Mouse (Mus musculus) cerebellum, adult 2 months (tissue): ENCODE results near the gene Rgp1.

ENCODE experiments used
- CTCF ChIP-seq: fragments of 200-500 bp; IDR thresholded peaks from 2 replicates; pipeline ENCODE4 v1.5.1; 2011; ENCODE audit warnings: low read depth, mild to moderate bottlenecking, control low read depth, low read length, moderate library complexity, borderline replicate concordance; ENCODE audit not compliant: insufficient read depth
- POLR2A ChIP-seq: fragments of 200-500 bp; IDR thresholded peaks from 2 replicates; pipeline ENCODE4 v1.6.1; 2011; ENCODE audit warnings: low read length, control low read depth, borderline replicate concordance; ENCODE audit not compliant: insufficient read depth

DNA sequence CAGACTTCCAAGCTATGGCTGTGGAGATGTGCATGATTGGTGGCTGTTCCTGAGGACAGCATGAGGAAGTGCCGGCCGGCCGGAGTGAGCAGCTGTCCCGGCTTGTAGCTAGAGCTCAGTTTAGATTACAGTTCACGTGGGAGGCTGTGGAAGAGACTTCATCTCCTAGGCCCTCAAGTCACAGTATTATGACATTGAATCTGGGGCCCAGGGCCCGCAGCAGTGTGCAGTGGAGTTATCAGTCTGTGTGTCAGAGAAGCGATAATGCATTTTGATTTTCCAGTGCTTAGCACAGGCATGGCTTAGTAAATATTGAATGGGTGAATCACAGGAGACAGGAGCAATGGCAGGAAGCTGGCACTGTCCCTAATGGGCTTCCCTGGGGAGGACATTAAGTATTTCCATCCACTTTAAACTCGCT is 48.4 kb upstream of the Rgp1 start:
- TF ChIP-seq POLR2A, result no peak
- no peak for TF ChIP-seq CTCF
